Mouse (Mus musculus) liver, adult 2 months (tissue): ENCODE results near the gene Prr3. TPM values are rescaled to one million over a fixed set of nuclear protein-coding genes. Genes with fewer than 3 reads are reported as not detected.
A peak's percentile ranks its signal among the peaks of the same experiment; 100 is the strongest.
"Not testable (repeated sequence)": the region's sequence is repeated elsewhere in the genome, so short reads cannot be mapped to it uniquely, and the experiment has no call there.

ENCODE experiments used
- DNase-seq: peaks from one replicate; pipeline ENCODE4 v3.0.0-alpha.2; 2011; ENCODE audit warnings: low read depth, low spot score; ENCODE audit errors: extremely low read depth
- H3K27ac ChIP-seq: fragments of 200-500 bp; replicated peaks from 2 replicates; pipeline ENCODE4 v1.5.1; 2012; ENCODE audit warnings: low read depth, mild to moderate bottlenecking, control low read depth, inconsistent platforms, low read length; ENCODE audit not compliant: insufficient read depth
- H3K27me3 ChIP-seq: fragments of 200-500 bp; 2 replicates; pipeline ENCODE4 v1.6.1; 2012; ENCODE audit warnings: mild to moderate bottlenecking, moderate library complexity, low read length, inconsistent platforms; ENCODE audit not compliant: control insufficient read depth, insufficient read depth
- H3K36me3 ChIP-seq: fragments of 200-500 bp; 2 replicates; pipeline ENCODE4 v1.6.1; 2012; ENCODE audit warnings: low read length, inconsistent platforms; ENCODE audit not compliant: control insufficient read depth, insufficient read depth
- H3K4me1 ChIP-seq: fragments of 200-500 bp; 2 replicates; pipeline ENCODE4 v1.6.1; 2011; ENCODE audit warnings: low read length; ENCODE audit not compliant: control insufficient read depth, insufficient read depth
- H3K4me3 ChIP-seq: fragments of 200-500 bp; 2 replicates; pipeline ENCODE4 v1.5.1; 2011; ENCODE audit warnings: low read depth, mild to moderate bottlenecking, control low read depth, low read length, moderate library complexity; ENCODE audit not compliant: insufficient read depth
- H3K79me2 ChIP-seq: fragments of 200-500 bp; 2 replicates; pipeline ENCODE4 v1.6.1; 2012; ENCODE audit warnings: inconsistent platforms, mild to moderate bottlenecking, low read length, moderate library complexity; ENCODE audit not compliant: control insufficient read depth, insufficient read depth
- H3K9ac ChIP-seq: fragments of 200-500 bp; 2 replicates; pipeline ENCODE4 v1.6.1; 2012; ENCODE audit warnings: low read depth, mild to moderate bottlenecking, control low read depth, inconsistent platforms, low read length
- CTCF ChIP-seq: fragments of 200-500 bp; IDR thresholded peaks from 2 replicates; pipeline ENCODE4 v1.5.1; 2011; ENCODE audit warnings: low read depth, low read length, control low read depth
- POLR2A ChIP-seq: fragments of 200-500 bp; IDR thresholded peaks from 2 replicates; pipeline ENCODE4 v1.6.1; 2011; ENCODE audit warnings: low read length, control low read depth; ENCODE audit not compliant: insufficient read depth; ENCODE audit errors: extremely low read depth
- WGBS: fragments of 180-500 bp; shearing (Covaris S2); methylation state at CpG from one replicate; pipeline ENCODE4 v1.1.7; 2018; 5-methylcytosine and 5-hydroxymethylcytosine counted together
- polyA plus RNA-seq: library from polyadenylated mRNA; depleted of rRNA; stranded (reverse); fragments of >200 nt; gene quantifications from 2 replicates; pipeline ENCODE4 v1.2.3, GENCODE M21; 2012
- total RNA-seq: library from RNA; depleted of rRNA; stranded (reverse); fragments of >200 nt; gene quantifications from 2 replicates; pipeline ENCODE4 v1.2.3, GENCODE M21; 2014

Prr3 gene
- total and polyA plus RNA-seq, 2 experiments: 1.8 to 8.3 TPM

GRCm38 (mm10) chr17:35939941-35940340 is 40.1 kb downstream of the Prr3 start:
- Histone ChIP-seq H3K4me3 (no peak overlapping the region), H3K79me2 (no peaks in the 10 kb centered on the region), H3K36me3 (no peaks in the 10 kb centered on the region), H3K27me3 (no peaks in the 10 kb centered on the region), H3K27ac (no peak overlapping the region), H3K4me1 (no peaks in the 10 kb centered on the region), H3K9ac (no peak overlapping the region)
- no peak for DNase-seq
- 63% methylated on average over 1 of the region's 1 CpGs for WGBS
- TF ChIP-seq CTCF (no peak), POLR2A (no peak)

GRCm38 (mm10) chr17:35939108-35939507 is 40.9 kb downstream of the Prr3 start:
- no peak overlapping the region for H3K4me3 ChIP-seq
- H3K27ac ChIP-seq: no peak overlapping the region
- H3K27me3 ChIP-seq: no peaks in the 10 kb centered on the region
- H3K36me3 ChIP-seq: no peaks in the 10 kb centered on the region
- no peak overlapping the region for H3K9ac ChIP-seq
- no peaks in the 10 kb centered on the region for H3K79me2 ChIP-seq
- H3K4me1 ChIP-seq: no peaks in the 10 kb centered on the region
- DNase-seq: no peak
- TF ChIP-seq POLR2A: no peak
- no peak for TF ChIP-seq CTCF
- 66% methylated on average over 2 of the region's 2 CpGs for WGBS

GRCm38 (mm10) chr17:35937700-35938348 is 42.2 kb downstream of the Prr3 start:
- no peaks in the 10 kb centered on the region for H3K4me1 ChIP-seq
- no peaks in the 10 kb centered on the region for H3K36me3 ChIP-seq
- DNase-seq: peak; percentile 57
- no peak overlapping the region for H3K4me3 ChIP-seq
- no peaks in the 10 kb centered on the region for H3K79me2 ChIP-seq
- 18% methylated on average over 2 of the region's 2 CpGs for WGBS
- no peak for TF ChIP-seq POLR2A
- TF ChIP-seq CTCF: peak; percentile 88
- no peaks in the 10 kb centered on the region for H3K27me3 ChIP-seq
- H3K27ac ChIP-seq: no peak overlapping the region
- H3K9ac ChIP-seq: no peak overlapping the region

GRCm38 (mm10) chr17:35935763-35936162 is 44.3 kb downstream of the Prr3 start:
- not testable (repeated sequence) for H3K4me3 ChIP-seq, H3K27ac ChIP-seq, H3K4me1 ChIP-seq, DNase-seq, H3K36me3 ChIP-seq, H3K79me2 ChIP-seq, H3K9ac ChIP-seq, H3K27me3 ChIP-seq
- WGBS: 86% methylated on average over 14 of the region's 14 CpGs

- 80% methylated on average over 4 of the region's 4 CpGs for WGBS
- Histone ChIP-seq H3K9ac (no peak overlapping the region), H3K27me3 (no peaks in the 10 kb centered on the region), H3K27ac (no peak overlapping the region), H3K4me3 (no peak overlapping the region), H3K79me2 (no peaks in the 10 kb centered on the region), H3K4me1 (no peaks in the 10 kb centered on the region), H3K36me3 (peaks cover 25% of the 10 kb centered on the region)
- TF ChIP-seq POLR2A (no peak), CTCF (no peak)
- DNase-seq: peak; percentile 41
These were observed 47.4 kb downstream of the Prr3 start for GRCm38 (mm10) chr17:35932608-35933007.

GRCm38 (mm10) chr17:35930627-35931026 is 49.4 kb downstream of the Prr3 start:
- Histone ChIP-seq H3K79me2 (no peaks in the 10 kb centered on the region), H3K27ac (no peak overlapping the region), H3K9ac (no peak overlapping the region), H3K4me3 (no peak overlapping the region), H3K4me1 (no peaks in the 10 kb centered on the region), H3K36me3 (peaks cover 40% of the 10 kb centered on the region), H3K27me3 (no peaks in the 10 kb centered on the region)
- no peak for DNase-seq
- no peak for TF ChIP-seq CTCF
- TF ChIP-seq POLR2A: no peak
- 92% methylated on average over 12 of the region's 12 CpGs for WGBS
